Mouse (Mus musculus): Measurements from ENCODE around the gene Bmp10.

DNA sequence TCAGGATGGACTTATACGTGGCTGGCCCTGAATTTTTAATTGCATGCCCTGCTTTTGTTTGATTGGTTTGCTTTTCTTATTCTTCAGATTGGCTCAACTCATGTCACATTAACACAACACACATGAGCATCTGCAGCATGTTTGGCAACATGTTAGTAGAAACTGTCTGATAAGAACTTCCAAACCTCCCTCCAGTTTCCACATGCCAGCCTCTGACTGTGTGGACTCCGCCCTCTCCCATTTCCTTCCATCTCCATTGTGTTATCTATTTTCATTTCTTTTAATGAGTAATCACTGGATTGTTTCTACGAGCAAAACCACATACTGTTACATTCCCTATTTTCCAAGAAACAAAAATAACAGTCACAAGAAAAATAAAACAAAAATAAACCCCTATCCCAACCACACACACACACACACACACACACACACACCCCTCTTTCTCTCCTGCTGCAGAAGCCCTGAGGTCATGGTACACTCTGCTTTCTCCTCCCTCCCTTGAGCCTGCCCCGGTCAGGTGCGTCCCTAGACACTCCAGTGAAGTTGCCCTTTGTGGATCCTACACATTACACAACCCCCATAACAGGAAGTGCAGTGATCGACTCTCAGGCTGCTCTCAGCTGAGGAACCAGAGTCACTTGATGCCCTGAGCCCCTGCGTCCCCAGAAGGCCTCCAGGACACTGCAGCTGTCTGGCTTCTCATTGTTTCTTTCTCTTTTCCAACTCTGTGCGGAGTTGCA is 35.2 kb upstream of the Bmp10 start:
- TF ChIP-seq CTCF (IDR thresholded peaks at IDR 0.05 in 2 of 3, conservative IDR thresholded peaks at IDR 0.05 in 1 of 3; ENCODE audit: control insufficient read depth in 1 of 3, insufficient read depth in 1 of 3, low read depth in 2 of 3, low read length in 3 of 3, poor library complexity in 1 of 3, severe bottlenecking in 1 of 3) (no peak), UBTF (IDR thresholded peaks at IDR 0.05; ENCODE audit: borderline replicate concordance, insufficient read depth, low read depth, low read length) (no peak), POLR2A (IDR thresholded peaks at IDR 0.05; ENCODE audit: control insufficient read depth in 1 of 2, insufficient read depth in 1 of 2, low read depth in 1 of 2, low read length in 2 of 2, poor library complexity in 1 of 2) (no peak), TCF12 (IDR thresholded peaks at IDR 0.05; ENCODE audit: low read depth, low read length) (no peak), GATA1 (IDR thresholded peaks at IDR 0.05; ENCODE audit: low read depth, low read length) (no peak)

All from MEL (cell line).